Mouse (Mus musculus): ENCODE results near the gene Cstad. TPM values are rescaled to one million over a fixed set of nuclear protein-coding genes. Genes with fewer than 3 reads are reported as not detected.

The Cstad gene
- 1 to 10 TPM; 2.3 TPM for total RNA-seq (2021)
- long read RNA-seq, experiment 1, partial matches to known transcripts: 0 of 7 reads
- long read RNA-seq, experiment 1, other reads (novel, unspliced or antisense): 4 of 7 reads
- long read RNA-seq, experiment 2, transcript Cstad-201 (2 exons, 819 nt): major isoform, 6 of 11 reads
- long read RNA-seq, experiment 2, partial matches to known transcripts: 0 of 11 reads
- long read RNA-seq, experiment 2, other reads (novel, unspliced or antisense): 5 of 11 reads

- DNase-seq: peak; percentile 80
Observed at GRCm38 (mm10) chr2:30594641-30595379, at the start of gene Cstad. Gene Cstad, plus strand, starts transcription at chr2:30595040.

DNA sequence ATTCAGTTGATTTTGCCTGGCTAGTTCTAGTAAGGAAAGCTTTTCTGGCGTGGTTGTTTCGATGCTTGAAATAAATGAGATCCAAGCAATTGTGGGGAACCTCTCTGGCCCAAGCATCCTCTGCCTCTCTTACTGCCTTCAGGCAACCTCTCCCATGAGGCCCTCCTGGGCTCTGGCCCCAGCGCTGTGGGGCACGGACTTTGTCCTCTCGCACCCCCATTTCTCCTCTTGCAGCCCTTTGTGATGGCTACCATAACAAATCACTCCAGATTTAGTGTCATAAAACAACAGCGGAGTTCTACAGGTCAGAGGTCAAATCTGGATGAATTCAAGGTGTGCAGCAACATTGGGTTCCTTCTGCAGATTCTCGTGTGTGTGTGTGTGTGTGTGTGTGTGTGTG lies 49.1 kb upstream of the Cstad start:
- no peak for DNase-seq

- no peak for DNase-seq
Observed at GRCm38 (mm10) chr2:30546219-30546618, 48.6 kb upstream of the Cstad start.

DNA sequence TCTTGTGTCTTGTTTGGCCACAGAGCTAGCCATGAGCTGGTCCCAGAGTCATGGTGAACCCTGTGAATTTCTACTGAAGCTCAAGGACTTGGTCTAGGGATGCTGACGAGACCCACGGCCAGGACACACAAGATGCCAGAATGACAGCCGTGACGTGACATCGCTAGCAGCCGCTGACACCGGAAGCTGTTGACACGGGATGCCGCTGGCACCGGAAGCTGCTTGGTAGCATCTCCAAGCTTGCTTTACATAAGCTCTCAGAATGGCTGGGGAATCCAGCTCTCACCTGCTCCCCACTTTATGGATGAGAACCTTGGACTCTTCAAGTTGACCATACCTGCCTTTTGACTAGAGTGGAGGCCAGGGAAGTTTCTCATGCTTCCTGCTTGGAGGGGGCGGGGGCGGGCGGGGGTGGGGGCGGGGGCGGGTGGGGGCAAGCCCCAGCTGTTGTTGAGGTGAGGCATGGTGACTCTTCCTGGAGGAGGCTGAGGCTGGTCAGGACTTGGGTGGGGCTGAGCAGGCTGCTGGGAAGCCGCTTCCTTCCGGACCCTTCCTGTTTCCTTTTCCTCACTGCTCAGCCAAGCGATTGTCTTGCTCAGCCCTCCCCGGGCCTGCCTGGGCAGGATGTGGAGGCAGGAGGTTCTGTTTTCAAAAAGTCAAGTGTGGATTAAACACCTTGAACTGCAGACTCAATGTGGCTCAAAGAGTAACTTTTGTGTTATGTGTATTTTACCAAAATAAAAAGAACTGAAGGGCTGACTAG lies 47.2 kb upstream of the Cstad start:
- peak; percentile 56 for DNase-seq

GRCm38 (mm10) chr2:30551579-30551978 lies 43.3 kb upstream of the Cstad start:
- no peak for DNase-seq

- DNase-seq: peak; percentile 49
Observed at GRCm38 (mm10) chr2:30553851-30554540, 40.8 kb upstream of the Cstad start.

GRCm38 (mm10) chr2:30555257-30555656 lies 39.6 kb upstream of the Cstad start:
- no peak for DNase-seq

GRCm38 (mm10) chr2:30556495-30556894 lies 38.3 kb upstream of the Cstad start:
- DNase-seq: no peak

- DNase-seq: no peak
Observed at GRCm38 (mm10) chr2:30559552-30559951, 35.3 kb upstream of the Cstad start.

- DNase-seq: no peak
Observed at GRCm38 (mm10) chr2:30562553-30562952, 32.3 kb upstream of the Cstad start.

DNA sequence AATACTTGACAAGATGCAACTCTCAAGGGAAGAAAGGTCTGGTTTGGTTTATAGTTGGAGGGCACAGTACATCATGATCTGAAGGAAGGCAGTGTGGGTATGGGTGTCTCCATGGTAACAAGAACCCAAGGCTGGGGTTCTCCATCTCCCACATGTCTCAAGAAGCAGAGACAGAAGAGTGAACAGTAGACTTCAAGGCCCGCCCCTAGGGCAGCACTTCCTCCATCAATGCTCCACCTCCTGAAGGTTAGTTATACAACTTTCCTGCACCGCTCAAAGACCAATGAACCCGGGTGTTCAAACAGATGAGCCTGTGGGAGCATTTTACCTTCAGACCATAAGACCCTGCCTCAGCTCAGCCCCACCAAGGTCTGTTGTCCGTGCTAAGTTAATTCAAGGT lies 23.2 kb upstream of the Cstad start:
- no peak for DNase-seq

- no peak for DNase-seq
Observed at GRCm38 (mm10) chr2:30573522-30573921, 21.3 kb upstream of the Cstad start.

GRCm38 (mm10) chr2:30577010-30577409 lies 17.8 kb upstream of the Cstad start:
- DNase-seq: no peak

- no peak for DNase-seq
Observed at GRCm38 (mm10) chr2:30578006-30578405, 16.8 kb upstream of the Cstad start.

GRCm38 (mm10) chr2:30587161-30587560 lies 7.7 kb upstream of the Cstad start:
- no peak for DNase-seq

DNA sequence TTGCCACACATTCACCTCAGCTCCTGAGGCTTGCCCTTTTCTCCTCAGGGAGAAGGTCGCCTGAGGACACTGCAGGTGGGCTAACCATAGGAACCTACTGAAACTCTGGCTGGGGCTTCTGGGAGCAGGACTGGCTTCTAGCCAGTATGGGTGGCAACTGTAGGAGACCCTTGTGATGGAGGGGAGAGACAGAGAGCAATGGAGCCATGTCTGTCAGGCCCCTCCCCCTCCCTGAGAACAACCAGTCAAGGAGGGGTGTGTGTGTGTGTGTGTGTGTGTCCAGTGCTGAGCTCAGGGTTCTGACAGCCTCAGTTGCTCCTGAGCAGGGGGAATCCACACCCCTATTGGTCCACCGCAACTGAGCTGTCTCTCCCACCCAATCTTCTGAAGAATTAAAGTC lies 7.2 kb upstream of the Cstad start:
- no peak for DNase-seq

DNA sequence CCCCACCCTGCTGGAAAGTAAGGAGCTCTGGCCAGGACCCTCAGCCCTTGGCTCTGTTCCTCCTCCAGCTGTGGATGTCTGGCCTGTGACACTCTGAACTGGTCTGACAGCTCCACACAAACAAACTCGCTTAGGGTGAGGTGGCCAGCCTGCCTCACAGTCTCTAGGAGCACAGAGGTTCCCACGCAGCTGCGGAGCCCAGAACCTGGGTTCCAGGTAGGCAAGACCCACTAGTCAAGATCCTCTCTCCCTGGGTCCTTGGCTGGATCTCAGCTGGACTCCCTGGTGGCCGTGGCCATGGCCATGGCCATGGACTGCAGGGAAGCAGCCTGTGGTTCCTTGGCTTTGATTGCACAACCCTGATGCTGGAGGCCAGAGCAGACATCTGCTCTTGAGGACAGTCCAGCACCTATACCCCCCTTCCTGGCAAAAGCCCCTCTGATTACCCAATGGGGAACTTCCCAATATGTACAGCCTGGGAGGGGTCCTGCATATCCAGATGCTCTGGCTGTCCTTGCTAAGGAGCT lies 5.8 kb upstream of the Cstad start:
- peak; percentile 69 for DNase-seq

DNA sequence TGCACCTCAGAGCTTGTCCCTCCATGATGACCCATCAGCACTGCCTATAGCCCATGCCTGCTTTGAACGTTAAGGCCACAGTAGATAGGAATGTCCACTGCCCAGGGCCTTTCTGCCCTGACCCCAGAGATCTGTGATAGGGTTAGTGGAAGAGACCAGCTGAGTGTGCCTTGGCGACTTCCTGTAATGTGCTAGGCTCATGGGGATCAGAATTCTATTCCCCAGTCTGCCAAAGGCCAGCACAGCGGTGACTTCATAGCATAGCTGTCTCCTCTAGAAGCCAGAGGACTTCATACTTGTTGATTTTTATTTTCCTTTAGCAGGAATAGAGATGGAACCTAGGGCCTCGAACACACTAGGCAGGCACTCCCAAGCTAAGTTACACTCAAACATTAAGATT lies 5.1 kb upstream of the Cstad start:
- DNase-seq: no peak

DNA sequence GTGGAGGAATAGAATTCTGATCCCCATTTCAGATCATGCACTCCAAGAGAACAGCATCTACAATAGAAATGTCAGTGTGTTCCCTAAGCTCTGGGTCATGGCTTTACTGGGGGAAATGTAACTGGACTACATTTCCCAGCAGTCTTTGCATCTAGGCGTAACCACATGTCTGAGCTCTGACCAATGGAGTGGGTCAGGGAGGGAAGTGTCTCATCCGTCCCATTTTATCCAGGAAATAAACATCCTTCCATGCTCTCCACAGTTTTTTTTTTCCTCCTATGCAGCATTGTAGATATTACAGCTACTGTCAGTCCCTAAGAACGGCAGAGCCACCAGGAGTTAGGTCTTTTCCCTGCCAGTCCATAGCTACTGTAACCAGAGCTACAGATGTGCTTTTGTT lies 3.9 kb upstream of the Cstad start:
- DNase-seq: no peak

DNA sequence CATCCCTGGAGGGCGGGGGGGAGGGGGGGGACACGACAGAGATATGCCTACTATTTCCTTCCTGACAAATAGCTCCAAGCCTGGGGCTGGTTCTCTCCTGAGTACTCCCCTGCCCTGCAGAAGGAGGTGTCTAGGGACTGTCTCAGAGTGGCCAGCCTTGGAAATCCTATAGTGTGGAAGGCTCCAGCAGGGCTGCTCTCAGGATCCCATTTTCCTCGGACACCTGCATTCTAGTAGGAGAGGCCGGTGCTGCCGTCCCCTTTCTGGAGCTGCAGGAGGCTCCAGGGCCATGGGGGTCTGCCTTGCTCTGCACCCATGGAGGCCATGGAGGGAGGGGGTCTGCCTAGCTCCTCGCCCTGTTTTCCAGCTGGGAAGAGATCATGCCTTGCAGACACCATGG lies 2.4 kb upstream of the Cstad start:
- DNase-seq: no peak

GRCm38 (mm10) chr2:30592951-30593350 lies 1.9 kb upstream of the Cstad start:
- DNase-seq: no peak

DNA sequence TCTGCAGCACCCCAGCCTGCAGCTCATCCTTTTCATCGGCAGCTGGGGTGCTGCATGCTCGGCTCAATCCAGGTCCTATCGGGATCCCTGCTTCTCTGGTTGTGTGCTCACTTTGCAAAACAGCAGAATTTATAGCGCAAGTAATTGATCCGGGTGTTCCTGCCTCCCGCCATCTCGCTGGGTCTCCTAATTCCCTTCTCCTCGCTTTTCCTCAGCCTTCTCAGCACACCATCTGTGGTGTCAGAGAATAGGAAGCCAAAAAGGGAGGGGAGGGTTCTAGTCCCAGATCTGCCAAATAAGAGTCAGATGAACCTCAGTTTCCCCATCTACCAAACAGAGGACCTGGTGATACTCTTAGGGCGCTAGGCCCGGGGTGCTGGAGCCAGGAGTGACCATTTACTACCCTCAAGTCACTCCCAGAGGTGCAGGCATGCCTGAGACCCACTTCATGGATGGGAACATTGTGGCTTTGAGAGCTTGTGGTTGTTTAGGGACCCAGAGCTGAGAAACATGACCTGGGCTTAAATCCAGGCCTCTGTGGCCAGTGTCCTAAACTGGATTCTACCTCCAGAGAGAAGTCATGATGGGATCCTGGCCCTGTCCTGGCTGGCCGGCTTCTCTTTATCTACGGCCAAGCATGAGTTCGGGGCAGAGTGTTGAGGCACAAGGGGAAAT lies 1.1 kb upstream of the Cstad start:
- no peak for DNase-seq
